Mouse (Mus musculus): Measurements from ENCODE around the gene Crtc2.

DNA sequence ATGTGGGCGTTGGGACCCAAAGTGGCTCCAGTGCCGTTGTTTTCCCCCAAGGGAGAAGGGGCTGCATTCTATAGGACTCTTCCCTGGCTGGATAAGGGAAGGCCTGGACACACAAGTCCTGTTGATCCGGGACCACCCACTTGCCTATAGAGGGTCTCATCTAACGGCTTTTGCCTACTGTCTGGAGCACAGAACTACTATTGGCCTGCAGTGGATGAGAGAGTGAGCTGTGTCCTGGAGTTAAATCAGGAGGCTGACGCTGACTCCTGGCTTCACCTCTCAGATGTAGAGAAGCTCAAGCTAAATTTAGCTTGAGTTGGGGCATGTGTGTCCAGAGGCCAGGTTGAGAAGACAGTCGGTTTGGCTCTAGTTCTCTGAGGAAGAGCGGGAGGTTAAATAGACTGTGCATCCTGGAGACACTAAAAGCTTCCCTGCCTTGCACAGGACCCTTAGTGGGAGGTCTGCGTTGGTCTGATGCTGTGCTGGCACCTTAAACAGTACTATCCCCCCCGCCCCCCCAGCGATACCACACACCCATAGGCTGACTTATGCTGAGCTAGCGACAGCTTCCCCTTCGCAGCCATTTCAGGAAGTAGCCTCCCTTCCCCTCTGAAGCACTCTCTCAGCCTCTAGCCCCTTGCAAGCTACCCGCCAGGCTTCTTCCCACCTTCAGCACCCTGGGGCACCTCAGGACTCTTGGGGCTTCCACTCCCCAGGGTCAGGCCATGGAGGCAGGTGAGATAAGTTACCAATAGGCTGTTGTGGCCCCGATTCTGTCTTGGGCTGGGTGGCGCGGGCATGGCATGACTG, 12.2 kb downstream of the Crtc2 start:
- TF ChIP-seq POLR2A (IDR thresholded peaks at IDR 0.05; ENCODE audit: control insufficient read depth in 1 of 2, insufficient read depth in 1 of 2, low read depth in 1 of 2, low read length in 2 of 2, poor library complexity in 1 of 2) (peak; percentile 55 to 84), TBP (IDR thresholded peaks at IDR 0.05; ENCODE audit: low read depth, low read length) (peak; percentile 94), CTCF (IDR thresholded peaks at IDR 0.05 in 2 of 3, conservative IDR thresholded peaks at IDR 0.05 in 1 of 3; ENCODE audit: control insufficient read depth in 1 of 3, insufficient read depth in 1 of 3, low read depth in 2 of 3, low read length in 3 of 3, poor library complexity in 1 of 3, severe bottlenecking in 1 of 3) (no peak), MAX (IDR thresholded peaks at IDR 0.05; ENCODE audit: low read length) (peak; percentile 44; the same call in 1 of the 2 replicates), E2F4 (IDR thresholded peaks at IDR 0.05; ENCODE audit: borderline replicate concordance, low read depth, low read length) (0 out of 2 replicates have a peak, but pooled peaks have one; percentile 4)
